Comparison of ENCODE assay signal across 7 mouse cellular contexts in the genomic region with DNA sequence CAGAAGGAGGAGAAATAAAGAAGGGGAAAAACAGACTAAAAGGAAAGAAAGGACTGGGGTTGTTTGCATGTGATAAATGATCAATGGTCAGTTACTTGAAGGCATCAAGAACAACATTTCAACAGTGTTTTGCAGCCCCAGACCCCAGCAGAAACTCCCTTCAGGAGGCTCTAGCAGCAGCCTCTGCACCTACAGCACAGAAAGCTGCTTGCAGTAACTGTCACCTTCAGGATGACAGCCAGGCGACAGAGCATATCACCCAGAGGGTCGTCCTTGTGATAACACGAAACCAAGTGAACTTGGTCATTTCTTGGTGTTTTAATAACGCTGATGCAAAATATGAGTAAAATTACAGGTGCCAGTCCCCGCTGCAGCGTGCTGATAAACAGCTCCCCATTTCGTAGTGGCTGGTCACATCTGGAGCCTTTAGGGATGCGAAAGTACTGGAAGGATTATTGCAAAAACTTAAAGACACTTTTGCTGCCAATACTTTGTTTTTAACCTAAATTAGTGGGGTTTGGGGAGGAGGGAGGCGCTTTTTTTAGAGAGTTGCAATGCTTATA. TPM values are rescaled to one million over a fixed set of nuclear protein-coding genes. Genes with fewer than 3 reads are reported as not detected.
DNase-seq lines count a peak whose midpoint lies in the region; ATAC-seq and TF ChIP-seq lines count a peak whose summit lies in the region.

No protein-coding gene starts in this region.

- peak overlapping the region; percentile 63 for H3K4me3 ChIP-seq in gastrocnemius, adult 2 months
- no peak overlapping the region for H3K4me3 ChIP-seq in hindbrain, postnatal 0 days (ENCODE audit: low read length)
- no peak overlapping the region for H3K4me3 ChIP-seq in limb, embryonic 15.5 days
- no peak overlapping the region for H3K4me3 ChIP-seq in midbrain, embryonic 15.5 days
- no peak overlapping the region for H3K4me3 ChIP-seq in stomach, embryonic 16.5 days (replicated peaks; ENCODE audit: low read length)

- H3K27ac ChIP-seq in gastrocnemius, adult 2 months = peak overlapping the region; percentile 72
- no peak overlapping the region for H3K27ac ChIP-seq in hindbrain, postnatal 0 days
- H3K27ac ChIP-seq in limb, embryonic 15.5 days = peak overlapping the region; percentile 47
- peak overlapping the region; percentile 35 for H3K27ac ChIP-seq in midbrain, embryonic 15.5 days
- H3K27ac ChIP-seq in stomach, embryonic 16.5 days (ENCODE audit: low read length) = no peak overlapping the region

- peak; percentile 35 to 48 for DNase-seq in adrenal gland, adult 18-20 months (ENCODE audit: low spot score in 2 of 2)
- DNase-seq in c-Kit-positive CD71-positive TER-119-negative erythroid progenitor cells, embryonic 14.5 days (ENCODE audit: low read depth) = peak; percentile 62
- DNase-seq in gastrocnemius, adult 2 months = peak; percentile 82
- peak; percentile 86 for DNase-seq in hindbrain, postnatal 0 days (ENCODE audit: low spot score)

- peak overlapping the region; percentile 32 for H3K4me2 ChIP-seq in hindbrain, postnatal 0 days (ENCODE audit: low read depth, low read length)
- 0 out of 2 replicates have a peak overlapping the region, but pooled peaks have one; percentile 22 for H3K4me2 ChIP-seq in limb, embryonic 15.5 days
- H3K4me2 ChIP-seq in midbrain, embryonic 15.5 days = peak overlapping the region; percentile 21
- H3K4me2 ChIP-seq in stomach, embryonic 16.5 days (ENCODE audit: low read depth, low read length) = peak overlapping the region; percentile 26

- no peak for TF ChIP-seq CTCF in gastrocnemius, adult 2 months (IDR thresholded peaks at IDR 0.05)
- TF ChIP-seq CTCF in hindbrain, postnatal 0 days (IDR thresholded peaks at IDR 0.05; ENCODE audit: low read depth) = no peak

- intact Hi-C loops in gastrocnemius, adult 2 months (cut with DNase I) = loop anchor here (1.0 to 2.0 kb wide), 2 partner anchors 37 to 50 kb away; no protein-coding TSS in a partner anchor

- no peaks in the 10 kb centered on the region for H3K36me3 ChIP-seq in hindbrain, postnatal 0 days (ENCODE audit: insufficient read depth, low read length)
- H3K36me3 ChIP-seq in limb, embryonic 15.5 days = no peaks in the 10 kb centered on the region
- no peaks in the 10 kb centered on the region for H3K36me3 ChIP-seq in midbrain, embryonic 15.5 days (replicated peaks)
- no peaks in the 10 kb centered on the region for H3K36me3 ChIP-seq in stomach, embryonic 16.5 days (ENCODE audit: control insufficient read depth, insufficient read depth, low read length)

- peak; percentile 74 for ATAC-seq in hindbrain, postnatal 0 days
- ATAC-seq in limb, embryonic 15.5 days (ENCODE audit: insufficient number of reproducible peaks, low FRiP score, low TSS enrichment, low read depth) = no peak
- peak; percentile 77; the same call in 1 of the 2 replicates for ATAC-seq in midbrain, embryonic 15.5 days (replicated peaks)
- no peak for ATAC-seq in stomach, embryonic 16.5 days (ENCODE audit: insufficient read depth, low FRiP score)

- no peaks in the 10 kb centered on the region for H3K9me3 ChIP-seq in hindbrain, postnatal 0 days (ENCODE audit: low read length)
- H3K9me3 ChIP-seq in limb, embryonic 15.5 days = no peaks in the 10 kb centered on the region
- no peaks in the 10 kb centered on the region for H3K9me3 ChIP-seq in midbrain, embryonic 15.5 days
- no peaks in the 10 kb centered on the region for H3K9me3 ChIP-seq in stomach, embryonic 16.5 days (replicated peaks; ENCODE audit: control insufficient read depth, low read length)

- 20% methylated on average over 9 of the region's 9 CpGs for WGBS in hindbrain, postnatal 0 days
- WGBS in limb, embryonic 15.5 days = 9% methylated on average over 9 of the region's 9 CpGs
- WGBS in midbrain, embryonic 15.5 days = 25% methylated on average over 9 of the region's 9 CpGs
- WGBS in stomach, embryonic 16.5 days = 13% methylated on average over 9 of the region's 9 CpGs

- no peak overlapping the region for H3K9ac ChIP-seq in hindbrain, postnatal 0 days (replicated peaks; ENCODE audit: low read length)
- H3K9ac ChIP-seq in limb, embryonic 15.5 days = no peak overlapping the region
- H3K9ac ChIP-seq in midbrain, embryonic 15.5 days = no peak overlapping the region
- no peak overlapping the region for H3K9ac ChIP-seq in stomach, embryonic 16.5 days (ENCODE audit: low read length)

- H3K27me3 ChIP-seq in hindbrain, postnatal 0 days (ENCODE audit: insufficient read depth, low read length) = no peaks in the 10 kb centered on the region
- no peaks in the 10 kb centered on the region for H3K27me3 ChIP-seq in limb, embryonic 15.5 days
- H3K27me3 ChIP-seq in midbrain, embryonic 15.5 days (replicated peaks) = no peaks in the 10 kb centered on the region
- no peaks in the 10 kb centered on the region for H3K27me3 ChIP-seq in stomach, embryonic 16.5 days (ENCODE audit: control insufficient read depth, insufficient read depth, low read length)

- peaks cover 9% of the 10 kb centered on the region; the same call in 1 of the 2 replicates for H3K4me1 ChIP-seq in hindbrain, postnatal 0 days (ENCODE audit: insufficient read depth, low read length)
- H3K4me1 ChIP-seq in limb, embryonic 15.5 days = peaks cover 20% of the 10 kb centered on the region
- H3K4me1 ChIP-seq in midbrain, embryonic 15.5 days = peaks cover 26% of the 10 kb centered on the region
- H3K4me1 ChIP-seq in stomach, embryonic 16.5 days (ENCODE audit: control insufficient read depth, insufficient read depth, low read length) = peaks cover 13% of the 10 kb centered on the region

RNA-seq across cellular contexts. Expression of gene Ssbp2, which starts 38.6 kb away (rescaled TPM):
- 10 to 100 TPM; 20.1 to 28.4 TPM for total RNA-seq in adrenal gland, adult 18-20 months (2021)
- total RNA-seq in gastrocnemius, adult 2 months (2021) = 10 to 100 TPM; 18.6 to 26.4 TPM
- 105 and 123 TPM in 2 replicates for total RNA-seq in hindbrain, postnatal 0 days (2014; rRNA removed)
- polyA plus RNA-seq in hindbrain, postnatal 0 days (2015; fragmentation: Nextera tagmentation; extraction: Ambion mirVana) = 132 and 140 TPM in 2 replicates
- 164 and 167 TPM in 2 replicates for polyA plus RNA-seq in limb, embryonic 15.5 days (2015; fragmentation: Nextera tagmentation; extraction: Ambion mirVana)
- polyA plus RNA-seq in midbrain, embryonic 15.5 days (2015; fragmentation: Nextera tagmentation; extraction: Ambion mirVana) = 259 and 280 TPM in 2 replicates
- polyA plus RNA-seq in stomach, embryonic 16.5 days (2015; fragmentation: Nextera tagmentation; extraction: Ambion mirVana) = 119 TPM in 2 replicates

Comparison
In these comparisons a context has a peak if more than half of its experiments do, and no peak if none do; other contexts are left out.
1. H3K27ac ChIP-seq: peak in gastrocnemius, adult 2 months (single experiment), limb, embryonic 15.5 days (single experiment) and midbrain, embryonic 15.5 days (single experiment); none in hindbrain, postnatal 0 days (single experiment) and stomach, embryonic 16.5 days (single experiment).
2. ATAC-seq: peak in hindbrain, postnatal 0 days (single experiment) and midbrain, embryonic 15.5 days (single experiment); none in limb, embryonic 15.5 days (single experiment) and stomach, embryonic 16.5 days (single experiment).
3. Peak in every context shown above with its lines, with median percentiles within 50 percentile points of each other: DNase-seq and H3K4me2 ChIP-seq.